Mouse (Mus musculus) lung, embryonic 16.5 days (tissue): Measurements from ENCODE around the gene Slc39a12. TPM values are rescaled to one million over a fixed set of nuclear protein-coding genes. Genes with fewer than 3 reads are reported as not detected.

Source experiments
- ATAC-seq: fragments of 200-750 bp; cut with Nextera tagmentation; 2 replicates; pipeline ENCODE4 v1.8.0; 2017; ENCODE audit warnings: low read depth, mild to moderate bottlenecking, moderate library complexity
- H3K27ac ChIP-seq: fragments of 300-500 bp; sonication (generic); 2 replicates; pipeline ENCODE4 v1.5.1; 2014; ENCODE audit warnings: mild to moderate bottlenecking, control low read depth, low read length
- H3K27me3 ChIP-seq: fragments of 300-500 bp; sonication (generic); 2 replicates; pipeline ENCODE4 v1.6.1; 2014; ENCODE audit warnings: low read depth, low read length, mixed read lengths; ENCODE audit not compliant: control insufficient read depth, insufficient read depth
- H3K36me3 ChIP-seq: fragments of 300-500 bp; sonication (generic); 2 replicates; pipeline ENCODE4 v1.6.1; 2014; ENCODE audit warnings: low read length; ENCODE audit not compliant: control insufficient read depth, insufficient read depth
- H3K4me1 ChIP-seq: fragments of 300-500 bp; sonication (generic); replicated peaks from 2 replicates; pipeline ENCODE4 v1.6.1; 2014; ENCODE audit warnings: low read length, mixed read lengths; ENCODE audit not compliant: control insufficient read depth, insufficient read depth
- H3K4me2 ChIP-seq: fragments of 300-500 bp; sonication (generic); 2 replicates; pipeline ENCODE4 v1.6.1; 2014; ENCODE audit warnings: low read depth, low read length, control low read depth
- H3K4me3 ChIP-seq: fragments of 300-500 bp; sonication (generic); 2 replicates; pipeline ENCODE4 v1.5.1; 2014; ENCODE audit warnings: mild to moderate bottlenecking, low read length, control low read depth
- H3K9ac ChIP-seq: fragments of 300-500 bp; sonication (generic); 2 replicates; pipeline ENCODE4 v1.6.1; 2014; ENCODE audit warnings: low read length, control low read depth
- H3K9me3 ChIP-seq: fragments of 300-500 bp; sonication (generic); 2 replicates; pipeline ENCODE4 v1.6.1; 2016; ENCODE audit warnings: low read length; ENCODE audit not compliant: control insufficient read depth
- WGBS: fragments of 180-500 bp; shearing (Covaris S2); extraction: QIAGEN DNeasy Blood & Tissue Kit; methylation state at CpG from one replicate; pipeline ENCODE4 v1.1.7; 2014; 5-methylcytosine and 5-hydroxymethylcytosine counted together
- polyA plus RNA-seq: library from polyadenylated mRNA; unstranded; fragments of >200 nt; fragmentation: Nextera tagmentation; extraction: Ambion mirVana; gene quantifications from 2 replicates; pipeline ENCODE4 v1.2.1, GENCODE M21; 2015

Gene Slc39a12
- not detected in 2 replicates for polyA plus RNA-seq

DNA sequence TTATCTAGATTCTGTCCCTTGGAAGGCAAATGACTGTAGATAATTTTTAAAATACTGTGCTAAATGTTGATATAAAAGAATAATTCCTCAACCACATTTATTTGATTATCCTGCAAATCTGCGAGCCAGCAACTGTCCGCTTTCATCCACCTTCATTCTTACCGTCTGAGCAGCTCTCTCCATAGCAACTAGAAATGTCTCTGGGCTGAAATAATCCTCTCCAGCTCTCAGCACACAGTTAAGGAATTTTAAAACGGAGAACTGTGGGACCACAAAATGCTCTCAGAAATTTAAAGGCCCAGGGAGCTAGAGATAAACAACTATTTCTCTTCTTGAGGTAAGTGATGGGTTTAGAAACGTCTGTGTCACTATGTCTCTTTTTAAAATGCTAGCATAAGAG is at the start of gene Slc39a12:
Slc39a12 (plus strand) TSS at position 155 of the 400 bp plus-strand sequence.
- Histone ChIP-seq H3K4me1 (no peaks in the 10 kb centered on the region), H3K9ac (no peak within 1 kb of the TSS), H3K27me3 (no peaks in the 10 kb centered on the region), H3K9me3 (no peaks in the 10 kb centered on the region), H3K4me2 (no peak within 1 kb of the TSS), H3K4me3 (no peak within 1 kb of the TSS), H3K36me3 (no peaks in the 10 kb centered on the region), H3K27ac (no peak within 1 kb of the TSS)
- no peak for ATAC-seq
- 29% methylated on average over 5 of the region's 5 CpGs for WGBS

DNA sequence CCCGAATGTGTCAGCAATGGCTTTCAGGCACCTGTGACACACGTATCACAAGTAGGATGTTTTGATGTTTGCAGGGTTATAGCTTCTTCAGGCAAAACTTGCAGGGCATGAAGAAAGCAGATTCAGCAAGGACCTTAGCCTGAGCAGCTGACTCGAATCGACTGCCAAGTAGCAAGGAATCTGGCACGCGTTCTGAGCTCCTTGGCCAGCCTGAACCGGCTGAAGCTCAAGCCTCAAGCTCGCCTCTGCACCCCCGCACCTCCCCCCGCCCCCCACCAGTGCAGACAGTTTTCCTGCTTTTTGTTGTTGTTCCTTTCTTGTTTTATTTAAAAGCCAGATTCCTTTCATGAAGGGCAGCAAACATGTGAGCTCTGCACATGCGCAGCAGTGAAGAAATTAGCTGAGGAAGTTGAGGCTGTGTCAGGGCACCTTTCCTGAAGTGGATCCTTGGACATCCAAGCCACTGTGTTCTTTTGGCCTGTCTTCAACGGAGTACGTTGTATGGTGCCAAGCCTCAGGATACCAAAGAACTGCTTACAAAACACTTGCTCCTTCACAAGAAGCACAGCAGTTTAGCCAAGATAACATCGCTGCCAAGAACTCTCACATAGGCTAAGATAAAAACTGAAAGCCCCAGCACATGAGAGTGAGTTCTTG is 46.3 kb upstream of the Slc39a12 start:
- Histone ChIP-seq H3K9ac (no peak overlapping the region), H3K27me3 (no peaks in the 10 kb centered on the region), H3K36me3 (no peaks in the 10 kb centered on the region), H3K9me3 (no peaks in the 10 kb centered on the region), H3K4me3 (no peak overlapping the region), H3K4me1 (0 out of 2 replicates have a peak, but pooled peaks cover 2% of the 10 kb centered on the region), H3K4me2 (peak overlapping the region; percentile 3; the same call in 1 of the 2 replicates), H3K27ac (peak overlapping the region; percentile 89)
- WGBS: 39% methylated on average over 14 of the region's 14 CpGs
- peak; percentile 95 for ATAC-seq

DNA sequence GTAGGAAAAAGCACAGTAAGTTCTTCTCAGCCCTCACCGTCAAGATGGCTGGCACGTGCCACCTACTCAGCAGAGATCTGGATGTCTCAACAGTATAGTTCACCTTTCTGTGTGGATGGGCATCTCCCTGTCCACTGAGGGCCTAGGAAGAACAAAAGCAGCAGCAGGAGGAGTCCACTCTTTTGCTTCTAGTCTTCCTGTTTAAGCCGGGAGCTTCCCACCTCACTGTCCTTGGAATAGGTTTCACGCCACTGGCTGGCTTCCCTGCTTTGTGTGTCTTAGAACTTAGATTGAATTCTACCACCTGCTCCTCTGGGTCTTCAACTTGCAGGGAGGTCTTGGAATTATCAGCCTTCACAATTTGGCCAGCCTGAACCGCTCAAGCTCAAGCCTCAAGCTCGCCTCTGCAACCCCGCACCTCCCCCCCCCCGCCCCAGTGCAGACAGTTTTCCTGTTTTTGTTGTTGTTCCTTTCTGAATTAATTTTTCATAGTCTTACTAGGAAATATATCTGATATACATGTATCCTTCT is 45.7 kb upstream of the Slc39a12 start:
- Histone ChIP-seq H3K4me1 (0 out of 2 replicates have a peak, but pooled peaks cover 2% of the 10 kb centered on the region), H3K9ac (no peak overlapping the region), H3K9me3 (no peaks in the 10 kb centered on the region), H3K36me3 (no peaks in the 10 kb centered on the region), H3K4me3 (no peak overlapping the region), H3K4me2 (peak overlapping the region; percentile 26; the same call in 1 of the 2 replicates), H3K27me3 (no peaks in the 10 kb centered on the region), H3K27ac (peak overlapping the region; percentile 89)
- peak; percentile 62 for ATAC-seq
- WGBS: 45% methylated on average over 8 of the region's 8 CpGs

DNA sequence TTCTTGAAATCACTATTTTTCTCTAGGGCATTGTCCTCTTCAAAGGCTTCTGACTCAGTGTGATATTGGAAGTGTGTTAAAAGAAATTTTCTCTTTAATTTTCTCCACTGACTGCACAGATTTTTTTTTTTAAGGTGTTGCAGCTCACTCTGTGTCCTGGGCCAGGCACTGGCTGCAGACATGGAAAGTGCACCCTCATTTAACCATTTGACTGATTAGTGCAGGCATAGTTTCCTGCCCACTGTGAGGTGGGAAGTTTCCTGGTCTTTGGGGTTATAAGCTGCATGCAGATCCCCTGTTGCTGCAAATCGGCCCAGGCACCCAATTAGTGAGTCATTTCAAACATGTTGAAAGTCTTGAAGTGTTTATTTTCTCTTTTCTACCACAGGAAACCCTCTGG is 740 bp downstream of the Slc39a12 start:
- Histone ChIP-seq H3K27me3 (no peaks in the 10 kb centered on the region), H3K4me3 (no peak overlapping the region), H3K27ac (no peak overlapping the region), H3K4me1 (no peaks in the 10 kb centered on the region), H3K9me3 (no peaks in the 10 kb centered on the region), H3K4me2 (no peak overlapping the region), H3K9ac (no peak overlapping the region), H3K36me3 (no peaks in the 10 kb centered on the region)
- 7% methylated on average over 1 of the region's 1 CpGs for WGBS
- ATAC-seq: no peak

DNA sequence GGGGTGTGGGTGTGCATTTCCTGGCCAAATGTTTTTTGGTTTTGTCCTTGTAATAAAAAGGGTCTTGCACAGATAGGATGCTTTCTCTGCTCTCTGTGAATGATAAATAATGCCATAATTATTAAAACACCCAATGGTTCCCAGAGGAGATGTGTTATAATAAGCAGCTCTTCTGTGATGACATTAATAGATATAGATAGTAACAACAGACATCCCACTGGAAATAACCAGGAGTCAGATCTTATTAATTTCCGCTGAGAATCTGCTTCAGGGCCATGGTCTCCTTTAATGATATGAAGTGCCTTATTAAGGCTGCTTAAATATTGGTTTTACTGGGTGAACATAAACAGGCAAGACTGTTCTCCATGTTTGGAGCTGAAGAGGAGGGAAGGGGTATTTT is 2.8 kb downstream of the Slc39a12 start:
- 89% methylated on average over 1 of the region's 1 CpGs for WGBS

DNA sequence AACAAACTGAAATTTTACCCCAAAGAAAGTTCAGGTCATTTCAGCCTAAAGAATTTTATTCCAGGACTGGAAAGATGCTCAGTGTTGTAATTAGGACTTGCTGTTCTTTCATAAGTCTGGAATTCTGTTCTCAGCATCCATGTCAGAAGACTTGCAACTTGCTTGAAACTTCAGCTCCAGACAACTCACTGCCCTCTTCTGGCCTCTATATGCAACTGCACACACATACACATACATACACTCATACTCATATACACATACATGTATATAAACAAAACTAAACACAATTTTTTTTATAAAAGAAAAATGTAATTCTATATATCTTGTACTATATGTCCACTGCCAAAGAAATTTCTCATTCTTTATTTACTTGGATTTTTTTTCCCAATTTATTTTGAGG is 14.9 kb downstream of the Slc39a12 start:
- ATAC-seq: no peak
- Histone ChIP-seq H3K4me1 (no peaks in the 10 kb centered on the region), H3K4me2 (no peak overlapping the region), H3K27ac (no peak overlapping the region), H3K9ac (no peak overlapping the region), H3K36me3 (no peaks in the 10 kb centered on the region), H3K9me3 (no peaks in the 10 kb centered on the region), H3K4me3 (no peak overlapping the region), H3K27me3 (no peaks in the 10 kb centered on the region)

More for the DNA sequence above, 2.8 kb downstream of the Slc39a12 start:
- ATAC-seq: no peak
- H3K4me2 ChIP-seq: no peak overlapping the region
- H3K27ac ChIP-seq: no peak overlapping the region
- H3K4me3 ChIP-seq: no peak overlapping the region
- no peaks in the 10 kb centered on the region for H3K9me3 ChIP-seq
- no peaks in the 10 kb centered on the region for H3K27me3 ChIP-seq
- H3K36me3 ChIP-seq: no peaks in the 10 kb centered on the region
- no peak overlapping the region for H3K9ac ChIP-seq
- H3K4me1 ChIP-seq: no peaks in the 10 kb centered on the region

DNA sequence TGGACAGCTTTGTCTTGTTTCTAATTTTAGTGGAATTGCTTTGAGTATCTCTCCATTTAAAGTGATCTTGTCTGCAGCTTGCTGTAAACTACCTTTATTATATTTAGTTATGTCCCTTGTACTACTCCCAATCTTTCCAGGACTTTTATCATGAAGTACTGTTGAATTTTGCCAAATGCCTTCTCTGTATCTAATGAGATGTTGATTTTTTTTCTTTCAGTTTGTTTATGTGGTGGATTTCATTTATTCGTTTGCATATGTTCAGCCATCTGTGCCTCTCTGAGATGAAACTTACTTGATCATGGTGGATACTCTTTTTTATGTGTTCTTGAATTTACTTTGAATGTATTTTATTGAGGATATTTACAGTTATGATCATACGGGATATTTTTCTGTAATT is 40.9 kb downstream of the Slc39a12 start:
- no peaks in the 10 kb centered on the region for H3K9me3 ChIP-seq
- H3K36me3 ChIP-seq: no peaks in the 10 kb centered on the region
- H3K4me1 ChIP-seq: no peaks in the 10 kb centered on the region
- no peak for ATAC-seq
- no peak overlapping the region for H3K9ac ChIP-seq
- H3K27ac ChIP-seq: no peak overlapping the region
- H3K4me2 ChIP-seq: no peak overlapping the region
- WGBS: 73% methylated on average over 2 of the region's 2 CpGs
- no peak overlapping the region for H3K4me3 ChIP-seq
- no peaks in the 10 kb centered on the region for H3K27me3 ChIP-seq

DNA sequence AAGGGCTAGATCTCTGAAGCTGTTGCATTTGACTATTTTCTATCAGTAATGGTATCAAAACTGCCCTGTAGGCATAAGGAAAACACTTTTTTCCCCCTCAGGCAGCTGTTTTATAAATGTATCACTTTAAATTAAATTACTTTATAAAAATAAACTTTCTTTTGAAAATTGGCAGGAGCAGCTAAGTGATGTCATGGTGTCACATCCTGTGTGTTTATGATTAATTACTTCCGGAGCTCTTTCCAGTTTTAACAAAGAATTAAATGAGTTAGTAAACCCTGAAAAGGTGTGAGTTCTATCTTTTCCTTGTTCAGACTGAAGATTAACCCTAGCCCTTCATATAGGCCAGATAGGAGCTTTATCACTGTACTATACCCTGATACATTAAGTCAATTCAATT is 59.2 kb downstream of the Slc39a12 start:
- Histone ChIP-seq H3K27ac (no peak overlapping the region), H3K9ac (no peak overlapping the region), H3K4me1 (no peaks in the 10 kb centered on the region; the same call in 1 of the 2 replicates), H3K4me2 (no peak overlapping the region), H3K36me3 (no peaks in the 10 kb centered on the region), H3K27me3 (no peaks in the 10 kb centered on the region), H3K9me3 (no peaks in the 10 kb centered on the region), H3K4me3 (no peak overlapping the region)
- 42% methylated on average over 1 of the region's 1 CpGs for WGBS
- peak; percentile 67 for ATAC-seq

DNA sequence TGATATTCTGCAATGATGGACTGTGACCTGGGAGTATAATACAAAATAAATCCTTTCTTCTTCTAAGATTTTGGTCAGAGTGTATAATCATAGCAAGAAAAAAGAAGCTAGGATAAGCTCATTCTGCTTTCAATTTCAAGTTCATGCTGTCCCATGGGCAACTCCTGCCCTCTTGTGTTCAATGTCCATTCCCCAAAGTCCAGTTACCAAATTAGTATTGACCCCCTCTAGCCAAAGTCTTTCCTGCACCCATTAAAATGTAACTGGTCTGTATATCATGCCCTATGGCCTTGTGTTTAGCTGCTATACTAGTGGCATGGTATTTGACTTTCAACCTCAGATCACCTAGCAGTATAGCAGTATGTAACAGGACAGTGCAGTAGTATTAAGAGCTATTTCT is 62.8 kb downstream of the Slc39a12 start:
- no peak overlapping the region for H3K9ac ChIP-seq
- no peak for ATAC-seq
- H3K27ac ChIP-seq: no peak overlapping the region
- no peaks in the 10 kb centered on the region for H3K36me3 ChIP-seq
- no peak overlapping the region for H3K4me3 ChIP-seq
- no peaks in the 10 kb centered on the region; the same call in 1 of the 2 replicates for H3K4me1 ChIP-seq
- no peaks in the 10 kb centered on the region for H3K9me3 ChIP-seq
- no peaks in the 10 kb centered on the region for H3K27me3 ChIP-seq
- no peak overlapping the region for H3K4me2 ChIP-seq
